Mouse (Mus musculus) liver, postnatal 0 days (tissue): Measurements from ENCODE around the gene Ttll5.

Experiments used
- CTCF ChIP-seq: sonication (generic); IDR thresholded peaks from 2 replicates; pipeline ENCODE4 v1.5.1; 2016; ENCODE audit warnings: antibody characterized with exemption, low read depth
- EP300 ChIP-seq: IDR thresholded peaks from 2 replicates; pipeline ENCODE4 v1.6.1; 2016; ENCODE audit warnings: antibody characterized with exemption, low read depth, mild to moderate bottlenecking

GRCm38 (mm10) chr12:85857300-85857699, 32.8 kb downstream of the Ttll5 start:
- TF ChIP-seq CTCF (no peak), EP300 (no peak)
